Mouse (Mus musculus) liver, postnatal 0 days (tissue): ENCODE data around the gene Rap1a.

Experiments used
- CTCF ChIP-seq: sonication (generic); IDR thresholded peaks from 2 replicates; pipeline ENCODE4 v1.5.1; 2016; ENCODE audit warnings: antibody characterized with exemption, low read depth
- EP300 ChIP-seq: IDR thresholded peaks from 2 replicates; pipeline ENCODE4 v1.6.1; 2016; ENCODE audit warnings: antibody characterized with exemption, low read depth, mild to moderate bottlenecking

GRCm38 (mm10) chr3:105790338-105790737 is 10.8 kb downstream of the Rap1a start:
- TF ChIP-seq CTCF = no peak
- TF ChIP-seq EP300 = no peak
